Mouse (Mus musculus) spleen, postnatal 14 days (tissue): Measurements from ENCODE around the gene Sfxn3.

Source experiments
- DNase-seq, 2 experiments: peaks; one replicate each; pipeline ENCODE4 v3.0.0; 2021 to 2022; ENCODE audit warnings: low spot score in 2 of 2

The Sfxn3 gene

GRCm38 (mm10) chr19:45047417-45047934 lies at the start of gene Sfxn3:
Sfxn3 (plus strand) TSS chr19:45047503.
- peak; percentile 68 to 76 for DNase-seq

- DNase-seq = no peak
Measured at GRCm38 (mm10) chr19:44997786-44998185, 49.5 kb upstream of the Sfxn3 start.

- DNase-seq = no peak
Measured at GRCm38 (mm10) chr19:44999647-45000046, 47.7 kb upstream of the Sfxn3 start.

GRCm38 (mm10) chr19:45002301-45002700 lies 45.0 kb upstream of the Sfxn3 start:
- DNase-seq = no peak

GRCm38 (mm10) chr19:45003740-45004516 lies 43.4 kb upstream of the Sfxn3 start:
- DNase-seq = no peak

- DNase-seq = peak; percentile 66 to 75
Measured at GRCm38 (mm10) chr19:45005444-45005843, 41.9 kb upstream of the Sfxn3 start, which contains the start of gene Twnk. Twnk (plus strand) TSS chr19:45005663.

GRCm38 (mm10) chr19:45005957-45006712 lies 41.2 kb upstream of the Sfxn3 start, which contains the start of gene Mrpl43:
Mrpl43 (minus strand) TSS chr19:45006442.
- DNase-seq = peak; percentile 92 to 96

- DNase-seq = no peak
Measured at GRCm38 (mm10) chr19:45007021-45007420, 40.3 kb upstream of the Sfxn3 start.

GRCm38 (mm10) chr19:45007425-45008191 lies 39.7 kb upstream of the Sfxn3 start:
- DNase-seq = no peak

GRCm38 (mm10) chr19:45010646-45011045 lies 36.7 kb upstream of the Sfxn3 start:
- DNase-seq = no peak

GRCm38 (mm10) chr19:45012219-45012618 lies 35.1 kb upstream of the Sfxn3 start:
- no peak for DNase-seq

GRCm38 (mm10) chr19:45012636-45013035 lies 34.7 kb upstream of the Sfxn3 start:
- no peak for DNase-seq

- DNase-seq = no peak
Measured at GRCm38 (mm10) chr19:45013581-45014225, 33.6 kb upstream of the Sfxn3 start.

GRCm38 (mm10) chr19:45014335-45014971 lies 32.9 kb upstream of the Sfxn3 start, which contains the start of gene Lzts2:
Lzts2 (plus strand) TSS chr19:45014414.
- DNase-seq = no peak

- no peak for DNase-seq
Measured at GRCm38 (mm10) chr19:45014981-45015402, 32.3 kb upstream of the Sfxn3 start.

GRCm38 (mm10) chr19:45015518-45016281 lies 31.6 kb upstream of the Sfxn3 start:
- DNase-seq = peak; percentile 34 to 42

- DNase-seq = no peak
Measured at GRCm38 (mm10) chr19:45016341-45017215, 30.7 kb upstream of the Sfxn3 start.

GRCm38 (mm10) chr19:45017216-45017771 lies 30.0 kb upstream of the Sfxn3 start:
- peak in 1 of 2 experiments; percentile 15 for DNase-seq
